Mouse (Mus musculus) spleen, postnatal 4 days (tissue): Measurements from ENCODE around the gene Dnm3.

Experiments
- DNase-seq, 2 experiments: peaks; one replicate each; pipeline ENCODE4 v3.0.0; 2022; ENCODE audit warnings: low spot score in 2 of 2

Gene Dnm3

GRCm38 (mm10) chr1:162075416-162075815, 402.4 kb downstream of the Dnm3 start:
- no peak for DNase-seq

DNA sequence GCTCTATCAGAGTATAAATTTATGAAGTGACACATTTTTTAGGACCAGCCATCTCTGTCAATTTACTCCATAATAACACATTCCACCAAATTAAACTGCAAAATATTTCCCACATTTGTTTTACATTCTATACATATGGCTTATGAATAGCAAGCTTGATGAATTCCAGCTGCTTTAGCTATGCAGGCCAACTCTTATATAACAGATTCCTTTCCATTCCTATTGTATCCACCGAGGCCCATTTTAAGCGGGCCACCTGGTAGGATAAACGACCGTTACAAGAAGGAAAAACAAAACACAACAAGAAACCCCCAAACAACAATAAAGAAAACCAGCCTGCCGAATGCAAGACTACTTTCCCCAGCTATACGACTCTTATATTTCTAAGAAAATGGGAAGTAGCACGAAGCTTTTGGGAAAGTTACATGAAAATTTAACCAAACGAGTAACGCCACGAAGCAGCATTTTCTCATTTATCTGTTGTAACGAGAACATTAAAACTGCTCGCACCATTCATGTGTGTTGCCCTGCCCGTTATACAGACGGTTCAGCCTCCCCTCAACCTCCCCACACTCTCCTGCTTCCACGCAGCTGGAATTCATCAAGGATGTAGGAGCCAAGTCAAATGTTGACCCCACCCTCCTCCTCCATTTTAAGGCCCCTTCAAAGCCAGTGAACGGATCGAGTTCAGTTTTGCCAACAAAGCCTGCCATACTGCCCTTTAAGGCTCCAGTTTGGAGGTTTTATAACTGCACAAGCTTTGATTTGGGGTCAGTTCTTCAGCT, 403.0 kb downstream of the Dnm3 start:
- DNase-seq: no peak

DNA sequence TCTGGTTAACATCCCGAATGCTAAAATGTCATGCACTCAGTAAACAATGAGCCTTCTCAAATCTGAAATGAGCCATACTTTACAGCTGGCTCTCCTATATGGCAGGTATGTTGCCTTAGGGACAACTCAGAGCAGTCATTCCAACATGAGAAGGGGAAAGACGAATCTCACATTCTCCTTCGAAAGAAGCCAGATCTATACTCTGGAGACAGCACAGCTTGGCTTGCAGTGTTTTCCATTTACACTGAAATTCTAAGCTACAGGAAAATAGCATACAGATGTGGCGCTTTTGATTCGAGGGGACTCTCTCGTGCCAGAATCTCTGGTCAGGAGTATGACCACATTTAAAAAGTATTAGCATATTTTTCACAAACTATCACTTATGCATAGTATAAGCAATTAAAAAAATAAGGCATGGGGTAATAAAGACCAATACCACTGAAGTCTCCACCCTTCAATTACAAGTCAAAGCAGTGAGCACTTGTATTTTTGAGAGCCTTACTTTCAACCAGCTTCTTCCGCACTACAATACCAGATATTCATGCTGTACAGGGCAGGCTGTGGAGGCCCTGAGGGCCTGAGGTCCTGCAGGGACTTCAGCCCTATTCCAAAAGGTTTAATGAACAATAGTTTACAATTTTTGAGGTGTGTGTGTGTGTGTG, 404.8 kb downstream of the Dnm3 start:
- no peak for DNase-seq

GRCm38 (mm10) chr1:162053608-162054007, 424.2 kb downstream of the Dnm3 start:
- no peak for DNase-seq

- DNase-seq: no peak
Measured at GRCm38 (mm10) chr1:162053186-162053585, 424.6 kb downstream of the Dnm3 start.

DNA sequence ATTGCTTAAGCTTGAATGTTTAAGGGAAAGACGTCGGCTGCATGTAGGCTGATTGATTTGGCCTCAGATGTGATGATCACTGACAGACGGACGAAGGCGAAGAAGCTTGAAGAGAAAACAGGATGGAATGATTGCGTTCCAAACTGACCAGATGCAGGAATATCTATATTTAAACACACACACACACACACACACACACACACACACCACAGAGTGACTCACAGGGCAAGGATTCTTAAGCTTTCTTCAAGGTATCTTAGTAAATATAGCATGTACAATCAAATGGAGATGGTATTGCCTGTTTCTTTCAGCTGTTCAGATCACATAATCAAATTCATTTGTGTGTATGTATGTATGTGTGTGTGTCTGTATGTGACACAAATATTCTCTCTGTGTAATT, 425.1 kb downstream of the Dnm3 start:
- no peak for DNase-seq

GRCm38 (mm10) chr1:162052138-162052537, 425.7 kb downstream of the Dnm3 start:
- no peak for DNase-seq

DNA sequence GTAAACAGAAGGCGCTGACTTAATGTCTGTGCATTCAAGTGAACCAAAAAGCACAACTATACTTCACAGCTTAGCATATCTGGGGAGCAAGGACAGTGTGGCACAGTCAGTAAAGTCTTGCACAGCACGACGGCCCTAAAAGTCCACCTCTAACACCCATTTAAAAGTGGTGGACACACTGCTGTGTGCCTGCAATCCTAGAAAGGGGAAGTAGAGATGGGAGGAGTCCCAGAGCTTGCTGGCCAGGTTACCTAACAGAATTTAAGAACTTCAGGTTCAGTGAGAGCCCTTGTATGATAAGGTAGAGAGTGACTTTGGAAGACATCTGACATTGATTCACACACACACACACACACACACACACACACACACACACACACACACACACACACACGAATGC, 426.1 kb downstream of the Dnm3 start:
- no peak for DNase-seq

- no peak for DNase-seq
Measured at GRCm38 (mm10) chr1:162047673-162048072, 430.2 kb downstream of the Dnm3 start.

DNA sequence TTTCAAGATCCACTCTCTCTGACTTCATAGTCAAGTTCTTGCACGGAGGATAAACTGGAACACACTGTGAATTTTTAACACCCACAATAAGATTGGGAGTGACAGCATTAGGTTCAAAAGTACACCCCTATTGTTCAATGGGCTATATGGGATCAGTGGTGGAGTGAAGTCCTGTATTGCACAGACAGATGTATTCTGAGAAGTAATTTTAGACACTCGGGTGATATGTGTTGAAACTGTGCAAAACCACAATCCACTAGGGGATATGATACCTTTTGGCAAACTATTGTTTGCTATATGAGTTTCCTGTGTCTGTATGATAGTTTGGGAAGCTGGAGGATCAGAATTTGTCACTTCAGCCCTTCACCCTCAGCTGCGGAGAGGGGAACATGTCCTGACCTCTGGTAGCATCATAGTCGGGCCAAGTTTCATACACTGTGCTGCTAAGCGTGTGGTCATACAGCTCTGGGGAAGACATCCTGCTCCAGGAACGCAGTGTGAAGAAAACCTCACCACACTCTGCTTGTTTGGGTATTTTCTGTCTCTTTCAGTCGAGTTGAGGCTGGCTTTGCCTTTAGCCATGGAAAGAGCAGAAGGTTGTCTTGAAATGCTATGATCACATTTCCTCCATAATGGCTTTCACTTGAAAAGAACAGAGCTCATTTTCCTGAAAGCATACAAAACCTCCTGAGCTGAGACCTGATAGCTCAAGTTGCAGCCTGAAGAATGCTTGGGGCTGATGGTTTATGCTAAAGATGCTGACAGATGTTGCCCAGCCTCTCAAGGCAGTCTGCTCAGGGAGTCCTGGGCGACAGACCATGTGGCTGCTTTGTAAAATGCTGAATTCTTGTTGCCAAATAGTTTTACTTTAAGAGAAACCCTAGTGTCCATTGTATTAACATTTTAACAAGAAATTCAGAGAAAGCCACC, 433.8 kb downstream of the Dnm3 start:
- no peak for DNase-seq

- no peak for DNase-seq
Measured at GRCm38 (mm10) chr1:162043216-162043615, 434.6 kb downstream of the Dnm3 start.

GRCm38 (mm10) chr1:162042384-162042783, 435.4 kb downstream of the Dnm3 start:
- no peak for DNase-seq

DNA sequence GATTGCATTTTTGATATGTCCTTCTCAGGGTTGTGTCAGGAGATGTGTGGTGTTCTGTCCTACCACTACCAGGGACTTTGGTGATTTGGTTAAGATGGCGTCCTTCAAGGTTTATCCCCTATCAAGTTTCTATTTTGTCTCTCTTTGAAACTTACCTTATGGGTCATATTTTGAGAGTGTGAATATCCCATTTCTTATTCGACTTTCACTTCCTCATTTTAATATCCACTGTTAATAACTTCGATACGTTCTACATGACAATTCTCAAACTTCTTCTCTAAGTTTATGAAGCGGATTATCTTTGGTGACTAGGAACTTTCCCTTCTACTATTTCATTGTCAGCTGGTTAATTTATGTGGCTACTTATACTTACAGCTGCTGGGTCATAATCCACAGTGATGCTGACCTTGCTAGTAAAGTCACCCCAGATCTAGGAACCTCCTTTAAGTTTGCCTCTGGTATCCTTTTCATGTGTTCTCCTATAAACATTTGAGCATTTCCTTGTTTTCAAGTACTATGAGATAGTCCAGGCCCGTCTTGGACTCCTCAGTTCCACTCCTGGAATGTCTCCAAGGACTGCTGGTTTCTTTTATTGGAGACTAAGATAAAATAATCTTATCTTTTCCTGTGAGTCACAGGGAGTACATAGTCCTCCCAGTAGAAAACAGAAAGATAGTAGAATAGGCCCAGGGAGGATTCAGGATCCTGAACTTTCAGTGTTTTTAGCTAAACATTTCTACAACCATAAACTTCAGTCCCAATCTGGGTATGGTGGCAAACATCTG, 437.2 kb downstream of the Dnm3 start:
- DNase-seq: no peak

DNA sequence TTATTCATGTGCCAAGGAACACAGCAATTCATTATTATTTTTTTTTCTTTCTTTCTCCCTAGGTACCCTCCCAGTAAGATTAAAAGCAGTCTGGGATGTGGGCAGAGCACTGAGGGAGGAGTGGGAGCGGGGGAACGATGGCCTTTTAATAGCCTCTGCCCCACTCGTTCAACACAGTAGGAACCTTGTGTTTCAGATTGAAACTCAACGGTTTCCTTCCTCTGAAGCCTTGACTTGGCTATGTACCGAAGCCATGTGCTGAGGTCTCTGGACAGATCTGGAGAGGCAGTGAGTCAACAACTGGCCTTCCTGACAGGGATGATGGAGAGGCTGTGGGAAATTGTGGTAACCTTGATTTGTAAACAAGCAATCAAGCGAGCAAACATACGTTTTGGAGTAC, 438.0 kb downstream of the Dnm3 start:
- DNase-seq: no peak

GRCm38 (mm10) chr1:162039011-162039595, 438.7 kb downstream of the Dnm3 start:
- DNase-seq: no peak

- DNase-seq: no peak
Measured at GRCm38 (mm10) chr1:162038431-162038830, 439.4 kb downstream of the Dnm3 start.

- DNase-seq: no peak
Measured at GRCm38 (mm10) chr1:162037968-162038421, 439.8 kb downstream of the Dnm3 start.

GRCm38 (mm10) chr1:162037185-162037765, 440.6 kb downstream of the Dnm3 start:
- no peak for DNase-seq

GRCm38 (mm10) chr1:162036461-162036835, 441.4 kb downstream of the Dnm3 start:
- no peak for DNase-seq

DNA sequence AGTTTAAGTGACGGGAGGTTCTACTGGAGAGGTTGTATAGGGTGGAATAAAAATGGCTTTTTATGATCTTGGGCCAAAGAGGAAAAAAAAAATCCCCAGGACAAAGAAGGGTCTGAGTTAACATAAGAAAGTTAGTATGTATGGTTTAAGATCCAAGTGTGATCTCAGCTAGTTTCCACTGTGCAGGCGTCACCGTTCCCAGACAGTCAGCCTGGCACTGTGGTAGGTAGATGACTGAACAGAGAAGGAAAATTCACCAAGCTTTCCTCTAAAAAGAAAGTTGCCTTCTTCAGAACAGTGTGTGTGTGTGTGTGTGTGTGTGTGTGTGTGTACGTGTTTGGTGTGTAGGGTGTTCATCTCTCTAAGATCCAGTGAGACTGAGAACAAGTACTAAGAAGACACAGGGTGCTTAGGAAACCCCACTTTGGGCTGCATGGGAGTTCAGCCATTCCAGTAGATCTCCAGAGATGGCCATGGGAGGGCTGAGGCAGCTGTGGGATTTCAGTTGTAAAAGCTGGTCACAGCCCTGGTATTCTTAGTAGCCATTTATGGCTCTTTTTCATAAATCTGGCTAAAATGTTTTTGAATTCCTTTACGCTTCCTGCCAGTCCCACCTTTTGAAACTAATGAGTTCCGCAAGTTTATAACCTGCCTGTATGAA, 441.9 kb downstream of the Dnm3 start:
- DNase-seq: no peak
